Mouse (Mus musculus) thymus, postnatal 25 days (tissue): ENCODE results near the gene Dhrs7.
"Not testable (repeated sequence)": the region's sequence is repeated elsewhere in the genome, so short reads cannot be mapped to it uniquely, and the experiment has no call there.

Experiments
- DNase-seq: peaks from one replicate; pipeline ENCODE4 v3.0.0; 2022

The Dhrs7 gene

GRCm38 (mm10) chr12:72664735-72665337, at the start of gene Dhrs7:
Gene Dhrs7, minus strand, starts transcription at chr12:72664909.
- peak; percentile 88 for DNase-seq

GRCm38 (mm10) chr12:72709981-72710380, 45.3 kb upstream of the Dhrs7 start:
- DNase-seq, result no peak

GRCm38 (mm10) chr12:72704068-72704467, 39.4 kb upstream of the Dhrs7 start:
- DNase-seq, result no peak

- no peak for DNase-seq
Observed at GRCm38 (mm10) chr12:72700013-72700412, 35.3 kb upstream of the Dhrs7 start.

GRCm38 (mm10) chr12:72694901-72695463, 30.3 kb upstream of the Dhrs7 start:
- no peak for DNase-seq

GRCm38 (mm10) chr12:72694438-72694837, 29.7 kb upstream of the Dhrs7 start:
- DNase-seq, result no peak

- DNase-seq, result no peak
Observed at GRCm38 (mm10) chr12:72693895-72694294, 29.2 kb upstream of the Dhrs7 start.

GRCm38 (mm10) chr12:72688281-72688680, 23.6 kb upstream of the Dhrs7 start:
- not testable (repeated sequence) for DNase-seq

- DNase-seq, result not testable (repeated sequence)
Observed at GRCm38 (mm10) chr12:72687741-72688140, 23.0 kb upstream of the Dhrs7 start.

- DNase-seq, result not testable (repeated sequence)
Observed at GRCm38 (mm10) chr12:72686566-72686965, 21.9 kb upstream of the Dhrs7 start.

- DNase-seq, result no peak
Observed at GRCm38 (mm10) chr12:72683612-72684011, 18.9 kb upstream of the Dhrs7 start.

GRCm38 (mm10) chr12:72682511-72683282, 18.0 kb upstream of the Dhrs7 start:
- no peak for DNase-seq

- no peak for DNase-seq
Observed at GRCm38 (mm10) chr12:72681919-72682318, 17.2 kb upstream of the Dhrs7 start.

GRCm38 (mm10) chr12:72679635-72680034, 14.9 kb upstream of the Dhrs7 start:
- DNase-seq, result no peak

GRCm38 (mm10) chr12:72674820-72675219, 10.1 kb upstream of the Dhrs7 start:
- DNase-seq, result no peak

- DNase-seq, result no peak
Observed at GRCm38 (mm10) chr12:72674079-72674797, 9.5 kb upstream of the Dhrs7 start.

GRCm38 (mm10) chr12:72671516-72672135, 6.9 kb upstream of the Dhrs7 start:
- no peak for DNase-seq

GRCm38 (mm10) chr12:72670921-72671320, 6.2 kb upstream of the Dhrs7 start:
- no peak for DNase-seq

GRCm38 (mm10) chr12:72667868-72668469, 3.3 kb upstream of the Dhrs7 start:
- DNase-seq, result no peak

- DNase-seq, result no peak
Observed at GRCm38 (mm10) chr12:72666015-72666414, 1.3 kb upstream of the Dhrs7 start.

- DNase-seq, result peak; percentile 10
Observed at GRCm38 (mm10) chr12:72664020-72664734, 532 bp downstream of the Dhrs7 start.

- DNase-seq, result no peak
Observed at GRCm38 (mm10) chr12:72655775-72656174, 8.9 kb downstream of the Dhrs7 start.
